In genomic region chr11:32633542-32633941, GRCm38 (mm10) we compare ENCODE assay signal across 12 mouse cellular contexts. TPM values are rescaled to one million over a fixed set of nuclear protein-coding genes. Genes with fewer than 3 reads are reported as not detected.
DNase-seq lines count a peak whose midpoint lies in the region; ATAC-seq and TF ChIP-seq lines count a peak whose summit lies in the region.
"Had no signal": no experiment of that assay in that cellular context is flagged by ENCODE, and none has a peak within 500 bp of the region (broad histone marks: within the 10 kb centered on the region; RNA-seq: fewer than 3 reads in every experiment).

No protein-coding gene starts in this region.

- no peak overlapping the region for H3K4me2 ChIP-seq in intestine, postnatal 0 days (replicated peaks; ENCODE audit: low read depth)
- H3K4me2 ChIP-seq in intestine, embryonic 16.5 days (ENCODE audit: low read depth, low read length): no peak overlapping the region
- H3K4me2 ChIP-seq: heart, embryonic 13.5 days; hindbrain, embryonic 15.5 days; limb, embryonic 15.5 days had no signal

- peak; percentile 35; the same call in 1 of the 2 replicates for TF ChIP-seq CTCF in intestine, postnatal 0 days (IDR thresholded peaks at IDR 0.05; ENCODE audit: low read depth)
- TF ChIP-seq CTCF in lung, adult 2 months (IDR thresholded peaks at IDR 0.05; ENCODE audit: insufficient read depth, low read length): no peak

- no peak overlapping the region for H3K9ac ChIP-seq in intestine, postnatal 0 days (ENCODE audit: low read depth, low read length)
- H3K9ac ChIP-seq in intestine, embryonic 16.5 days (ENCODE audit: low read depth, low read length): no peak overlapping the region
- H3K9ac ChIP-seq: heart, embryonic 13.5 days; hindbrain, embryonic 15.5 days; limb, embryonic 15.5 days had no signal

- H3K27ac ChIP-seq in intestine, postnatal 0 days (ENCODE audit: low read depth, low read length): no peak overlapping the region
- H3K27ac ChIP-seq in intestine, embryonic 16.5 days (ENCODE audit: low read length): no peak overlapping the region
- H3K27ac ChIP-seq: heart, embryonic 13.5 days; hindbrain, embryonic 15.5 days; limb, embryonic 15.5 days had no signal

- DNase-seq in thymus, postnatal 0 days (ENCODE audit: low spot score): peak; percentile 26
- DNase-seq in thymus, postnatal 25 days: no peak
- DNase-seq in ZHBTc4 (ENCODE audit: low read depth, low spot score): peak; percentile 81
- DNase-seq in urinary bladder, postnatal 14 days (ENCODE audit: low spot score): no peak
- DNase-seq in lung, adult 2 months: no peak
- DNase-seq: kidney, postnatal 10 days; thymus, adult 2 months had no signal

- H3K9me3 ChIP-seq in intestine, postnatal 0 days (ENCODE audit: control insufficient read depth): no peaks in the 10 kb centered on the region
- H3K9me3 ChIP-seq in intestine, embryonic 16.5 days (ENCODE audit: control insufficient read depth, low read length): no peaks in the 10 kb centered on the region
- H3K9me3 ChIP-seq: heart, embryonic 13.5 days; hindbrain, embryonic 15.5 days; limb, embryonic 15.5 days had no signal

- no peaks in the 10 kb centered on the region for H3K27me3 ChIP-seq in intestine, postnatal 0 days (replicated peaks; ENCODE audit: control insufficient read depth, insufficient read depth, low read length)
- H3K27me3 ChIP-seq in intestine, embryonic 16.5 days (replicated peaks; ENCODE audit: control insufficient read depth, insufficient read depth, low read length): no peaks in the 10 kb centered on the region
- H3K27me3 ChIP-seq: heart, embryonic 13.5 days; hindbrain, embryonic 15.5 days; limb, embryonic 15.5 days had no signal

- 71% methylated on average over 3 of the region's 3 CpGs for WGBS in intestine, postnatal 0 days
- 70% methylated on average over 3 of the region's 3 CpGs for WGBS in intestine, embryonic 16.5 days
- WGBS in lung, adult 2 months: 80% methylated on average over 3 of the region's 3 CpGs

- H3K4me1 ChIP-seq in intestine, postnatal 0 days (replicated peaks; ENCODE audit: control insufficient read depth, insufficient read depth, low read length): no peaks in the 10 kb centered on the region
- 0 out of 2 replicates have a peak, but pooled peaks cover 2% of the 10 kb centered on the region for H3K4me1 ChIP-seq in intestine, embryonic 16.5 days (ENCODE audit: control insufficient read depth, insufficient read depth, low read length)
- H3K4me1 ChIP-seq in lung, adult 2 months (ENCODE audit: control insufficient read depth, insufficient read depth, low read length): peaks cover 4% of the 10 kb centered on the region; the same call in 1 of the 2 replicates
- H3K4me1 ChIP-seq: hindbrain, embryonic 15.5 days had no signal

- no peak for ATAC-seq in intestine, postnatal 0 days
- ATAC-seq in intestine, embryonic 16.5 days: no peak

- no peak overlapping the region for H3K4me3 ChIP-seq in intestine, postnatal 0 days (ENCODE audit: low read depth, low read length)
- no peak overlapping the region for H3K4me3 ChIP-seq in intestine, embryonic 16.5 days (ENCODE audit: low read length)
- no peak overlapping the region for H3K4me3 ChIP-seq in lung, adult 2 months (replicated peaks; ENCODE audit: extremely low read depth, low read depth, low read length)
- H3K4me3 ChIP-seq: heart, embryonic 13.5 days; hindbrain, embryonic 15.5 days; limb, embryonic 15.5 days had no signal

- H3K36me3 ChIP-seq in intestine, postnatal 0 days (ENCODE audit: control insufficient read depth, insufficient read depth): no peaks in the 10 kb centered on the region
- no peaks in the 10 kb centered on the region for H3K36me3 ChIP-seq in intestine, embryonic 16.5 days (ENCODE audit: control insufficient read depth, insufficient read depth, low read length)
- H3K36me3 ChIP-seq: heart, embryonic 13.5 days; hindbrain, embryonic 15.5 days; limb, embryonic 15.5 days had no signal

- no peak for TF ChIP-seq POLR2A in lung, adult 2 months (IDR thresholded peaks at IDR 0.05; ENCODE audit: borderline replicate concordance, extremely low read depth, low read depth, low read length)

RNA-seq across cellular contexts. Expression of gene Fbxw11, which starts 9.0 kb away (rescaled TPM):
- 33.8 and 34.0 TPM in 2 replicates for polyA plus RNA-seq in intestine, postnatal 0 days (2015; fragmentation: Nextera tagmentation; extraction: Ambion mirVana)
- 59.0 and 59.6 TPM in 2 replicates for polyA plus RNA-seq in intestine, embryonic 16.5 days (2015; fragmentation: Nextera tagmentation; extraction: Ambion mirVana)
- polyA plus RNA-seq in thymus, postnatal 0 days (2015; fragmentation: Nextera tagmentation; extraction: Ambion mirVana): 42.1 and 49.1 TPM in 2 replicates
- polyA plus RNA-seq in lung, adult 2 months (2012; rRNA removed): 34.3 and 49.2 TPM in 2 replicates

Comparison
In these comparisons a context has a peak if more than half of its experiments do, and no peak if none do; other contexts are left out.
1. DNase-seq: peak in thymus, postnatal 0 days (single experiment) and ZHBTc4 (single experiment); none in thymus, postnatal 25 days (single experiment), urinary bladder, postnatal 14 days (single experiment) and lung, adult 2 months (single experiment).